Mouse (Mus musculus): ENCODE measurements around the gene Pcdh15.

The Pcdh15 gene

GRCm38 (mm10) chr10:73098966-73099845, at the start of gene Pcdh15:
Gene Pcdh15 (plus strand): TSS chr10:73099342.
- CTCF ChIA-PET, result no interaction called here

GRCm38 (mm10) chr10:73052074-73052473, 47.1 kb upstream of the Pcdh15 start:
- CTCF ChIA-PET, result no interaction called here

GRCm38 (mm10) chr10:73059726-73060230, 39.4 kb upstream of the Pcdh15 start:
- CTCF ChIA-PET, result no interaction called here

GRCm38 (mm10) chr10:73086703-73087102, 12.4 kb upstream of the Pcdh15 start:
- CTCF ChIA-PET, result no interaction called here

- CTCF ChIA-PET, result no interaction called here
Measured at GRCm38 (mm10) chr10:73096531-73097135, 2.5 kb upstream of the Pcdh15 start.

GRCm38 (mm10) chr10:73097176-73097575, 2.0 kb upstream of the Pcdh15 start:
- CTCF ChIA-PET, result no interaction called here

- CTCF ChIA-PET, result no interaction called here
Measured at GRCm38 (mm10) chr10:73097979-73098378, 1.2 kb upstream of the Pcdh15 start.

- CTCF ChIA-PET, result no interaction called here
Measured at GRCm38 (mm10) chr10:73099846-73100241, 702 bp downstream of the Pcdh15 start.

GRCm38 (mm10) chr10:73103383-73103994, 4.3 kb downstream of the Pcdh15 start:
- CTCF ChIA-PET, result no interaction called here

GRCm38 (mm10) chr10:73105893-73106292, 6.8 kb downstream of the Pcdh15 start:
- CTCF ChIA-PET, result no interaction called here

- CTCF ChIA-PET, result no interaction called here
Measured at GRCm38 (mm10) chr10:73137985-73138384, 38.8 kb downstream of the Pcdh15 start.

GRCm38 (mm10) chr10:73147543-73147942, 48.4 kb downstream of the Pcdh15 start:
- CTCF ChIA-PET, result no interaction called here

- CTCF ChIA-PET, result no interaction called here
Measured at GRCm38 (mm10) chr10:73147978-73148377, 48.8 kb downstream of the Pcdh15 start.

- CTCF ChIA-PET, result no interaction called here
Measured at GRCm38 (mm10) chr10:73154544-73154943, 55.4 kb downstream of the Pcdh15 start.

GRCm38 (mm10) chr10:73161757-73162156, 62.6 kb downstream of the Pcdh15 start:
- CTCF ChIA-PET, result no interaction called here

- CTCF ChIA-PET, result no interaction called here
Measured at GRCm38 (mm10) chr10:73216001-73216400, 116.9 kb downstream of the Pcdh15 start.

GRCm38 (mm10) chr10:73242294-73242693, 143.2 kb downstream of the Pcdh15 start:
- CTCF ChIA-PET, result no interaction called here

- CTCF ChIA-PET, result no interaction called here
Measured at GRCm38 (mm10) chr10:73280438-73280837, 181.3 kb downstream of the Pcdh15 start.

- CTCF ChIA-PET, result no interaction called here
Measured at GRCm38 (mm10) chr10:73296456-73296855, 197.3 kb downstream of the Pcdh15 start.

- CTCF ChIA-PET, result no interaction called here
Measured at GRCm38 (mm10) chr10:73301951-73302350, 202.8 kb downstream of the Pcdh15 start.

GRCm38 (mm10) chr10:73306677-73307076, 207.5 kb downstream of the Pcdh15 start:
- CTCF ChIA-PET, result no interaction called here

GRCm38 (mm10) chr10:73326861-73327260, 227.7 kb downstream of the Pcdh15 start:
- CTCF ChIA-PET, result no interaction called here

GRCm38 (mm10) chr10:73333426-73333825, 234.3 kb downstream of the Pcdh15 start:
- CTCF ChIA-PET, result no interaction called here
